Mouse (Mus musculus): ENCODE measurements at regions not wholly inside any gene's neighbourhood (a gene's known extent, or its start where the extent isn't known, plus 50 kb on each side); places are given as distances from the start of the nearest gene placed in this dataset.

GRCm38 (mm10) chr7:136707200-136708003 lies 187.0 kb upstream of the Mgmt start:
- DNase-seq = no peak

- no peak for DNase-seq
Observed at GRCm38 (mm10) chr7:136708004-136708435, 186.4 kb upstream of the Mgmt start.

- no peak for DNase-seq
Observed at GRCm38 (mm10) chr7:136710653-136711052, 183.8 kb upstream of the Mgmt start.

- DNase-seq = no peak
Observed at GRCm38 (mm10) chr7:136712962-136713640, 181.3 kb upstream of the Mgmt start.

GRCm38 (mm10) chr7:136727628-136728402 lies 166.6 kb upstream of the Mgmt start:
- DNase-seq = no peak

- DNase-seq = no peak
Observed at GRCm38 (mm10) chr7:136742171-136742570, 152.2 kb upstream of the Mgmt start.

- DNase-seq = no peak
Observed at GRCm38 (mm10) chr7:136745412-136745811, 149.0 kb upstream of the Mgmt start.

GRCm38 (mm10) chr7:136751477-136751876 lies 142.9 kb upstream of the Mgmt start:
- DNase-seq = no peak

- peak in 1 of 2 experiments; percentile 30 for DNase-seq
Observed at GRCm38 (mm10) chr7:136754821-136755220, 139.6 kb upstream of the Mgmt start.

- no peak for DNase-seq
Observed at GRCm38 (mm10) chr7:136765026-136765425, 129.4 kb upstream of the Mgmt start.

GRCm38 (mm10) chr7:136767231-136767630 lies 127.2 kb upstream of the Mgmt start:
- DNase-seq = no peak

- DNase-seq = no peak
Observed at GRCm38 (mm10) chr7:136780708-136781107, 113.7 kb upstream of the Mgmt start.

- DNase-seq = no peak
Observed at GRCm38 (mm10) chr7:136791162-136791561, 103.3 kb upstream of the Mgmt start.

GRCm38 (mm10) chr7:136792131-136792530 lies 102.3 kb upstream of the Mgmt start:
- DNase-seq = no peak

GRCm38 (mm10) chr7:136796415-136796814 lies 98.0 kb upstream of the Mgmt start:
- no peak for DNase-seq

GRCm38 (mm10) chr7:136797780-136798435 lies 96.5 kb upstream of the Mgmt start:
- no peak for DNase-seq

- DNase-seq = no peak
Observed at GRCm38 (mm10) chr7:136798605-136799004, 95.8 kb upstream of the Mgmt start.

GRCm38 (mm10) chr7:136807101-136807500 lies 87.3 kb upstream of the Mgmt start:
- DNase-seq = peak; percentile 59 to 67

GRCm38 (mm10) chr7:136807968-136808367 lies 86.4 kb upstream of the Mgmt start:
- DNase-seq = no peak

GRCm38 (mm10) chr7:136809576-136809975 lies 84.8 kb upstream of the Mgmt start:
- DNase-seq = peak; percentile 13 to 37

- DNase-seq = no peak
Observed at GRCm38 (mm10) chr7:136813691-136814325, 80.6 kb upstream of the Mgmt start.

- DNase-seq = no peak
Observed at GRCm38 (mm10) chr7:136814751-136815150, 79.7 kb upstream of the Mgmt start.
